Mouse (Mus musculus) CH12.LX (cell line): ENCODE measurements around the gene Kcnd1. TPM values are rescaled to one million over a fixed set of nuclear protein-coding genes. Genes with fewer than 3 reads are reported as not detected.

Experiments used
- DNase-seq: peaks from one replicate; pipeline ENCODE4 v3.0.0-alpha.2; 2013; ENCODE audit errors: extremely low read depth
- H3K27ac ChIP-seq: 2 replicates; pipeline ENCODE4 v1.5.1; 2012; ENCODE audit warnings: low read depth, mild to moderate bottlenecking, control low read depth, moderate library complexity; ENCODE audit not compliant: insufficient read depth
- H3K27me3 ChIP-seq: replicated peaks from 2 replicates; pipeline ENCODE3; 2012; ENCODE audit warnings: inconsistent platforms
- H3K36me3 ChIP-seq, 2 experiments: replicated peaks in 1 of 2; 2 replicates each; pipeline versions ENCODE3 to v1.6.1; 2012; ENCODE audit warnings: inconsistent platforms in 1 of 2, low read length in 1 of 2, mild to moderate bottlenecking in 1 of 2, mixed read lengths in 1 of 2, moderate library complexity in 1 of 2; ENCODE audit not compliant: control insufficient read depth in 1 of 2, insufficient read depth in 1 of 2
- H3K4me1 ChIP-seq, 2 experiments: 2 replicates each; pipeline ENCODE4 v1.6.1; 2012; ENCODE audit warnings: inconsistent platforms in 1 of 2, moderate library complexity in 1 of 2; ENCODE audit not compliant: insufficient read depth in 2 of 2, control insufficient read depth in 1 of 2
- H3K4me2 ChIP-seq: 2 replicates; pipeline ENCODE4 v1.6.1; 2012; ENCODE audit warnings: low read depth, mild to moderate bottlenecking, control low read depth; ENCODE audit not compliant: poor library complexity, insufficient read depth, severe bottlenecking
- H3K4me3 ChIP-seq, 3 experiments: fragments of 150-350 bp in 1 of 3; sonication (generic) in 1 of 3; replicated peaks in 1 of 3; 2 replicates each; pipeline versions ENCODE3 to v1.5.1; 2011 to 2012; ENCODE audit warnings: low read depth in 2 of 3, low read length in 2 of 3, mild to moderate bottlenecking in 2 of 3, moderate library complexity in 2 of 3, control low read depth in 1 of 3, improper control_type of control experiment in 1 of 3, inconsistent platforms in 1 of 3, mixed read lengths in 1 of 3; ENCODE audit not compliant: poor library complexity in 1 of 3
- H3K79me2 ChIP-seq: replicated peaks from 2 replicates; pipeline ENCODE4 v1.6.1; 2012; ENCODE audit warnings: mild to moderate bottlenecking, moderate library complexity; ENCODE audit not compliant: control insufficient read depth, poor library complexity, insufficient read depth, severe bottlenecking; ENCODE audit errors: extremely low read depth
- H3K9ac ChIP-seq: 2 replicates; pipeline ENCODE4 v1.6.1; 2012; ENCODE audit warnings: low read depth, mild to moderate bottlenecking, control low read depth, moderate library complexity; ENCODE audit not compliant: insufficient read depth
- H3K9me3 ChIP-seq: replicated peaks from 2 replicates; pipeline ENCODE3; 2012; ENCODE audit warnings: low read length, inconsistent platforms, mixed read lengths
- BHLHE40 ChIP-seq: IDR thresholded peaks from 2 replicates; pipeline ENCODE4 v1.6.1; 2011; ENCODE audit warnings: mild to moderate bottlenecking, low read depth, low read length, improper control_type of control experiment
- CHD1 ChIP-seq: IDR thresholded peaks from 2 replicates; pipeline ENCODE4 v1.6.1; 2012; ENCODE audit warnings: low read depth, low read length, improper control_type of control experiment, inconsistent platforms
- CTCF ChIP-seq, 2 experiments: IDR thresholded peaks in 1 of 2; conservative IDR thresholded peaks in 1 of 2; 2 replicates each; pipeline ENCODE4 v1.5.1; 2011 to 2012; ENCODE audit warnings: low read depth in 2 of 2, low read length in 2 of 2, improper control_type of control experiment in 1 of 2, inconsistent platforms in 1 of 2, mild to moderate bottlenecking in 1 of 2, moderate library complexity in 1 of 2
- EP300 ChIP-seq: IDR thresholded peaks from 2 replicates; pipeline ENCODE4 v1.6.1; 2011; ENCODE audit warnings: low read length, improper control_type of control experiment
- JUND ChIP-seq: conservative IDR thresholded peaks from 2 replicates; pipeline ENCODE4 v1.6.1; 2011; ENCODE audit warnings: low read depth, low read length, improper control_type of control experiment
- KAT2A ChIP-seq: IDR thresholded peaks from 2 replicates; pipeline ENCODE4 v1.6.1; 2012; ENCODE audit warnings: low read length, improper control_type of control experiment, inconsistent platforms; ENCODE audit not compliant: insufficient replicate concordance
- MAZ ChIP-seq: IDR thresholded peaks from 2 replicates; pipeline ENCODE4 v1.6.1; 2012; ENCODE audit warnings: low read depth, mild to moderate bottlenecking, inconsistent platforms, low read length, improper control_type of control experiment, moderate library complexity
- MXI1 ChIP-seq: IDR thresholded peaks from 2 replicates; pipeline ENCODE4 v1.6.1; 2011; ENCODE audit warnings: mild to moderate bottlenecking, low read depth, low read length, improper control_type of control experiment
- MYC ChIP-seq: IDR thresholded peaks from 2 replicates; pipeline ENCODE4 v1.6.1; 2011; ENCODE audit warnings: low read depth, mild to moderate bottlenecking, improper control_type of control experiment, low read length
- NRF1 ChIP-seq: IDR thresholded peaks from 2 replicates; pipeline ENCODE4 v1.6.1; 2014; ENCODE audit warnings: low read depth, mild to moderate bottlenecking, inconsistent platforms, low read length, improper control_type of control experiment, moderate library complexity
- POLR2A ChIP-seq: IDR thresholded peaks from 2 replicates; pipeline ENCODE4 v1.6.1; 2011; ENCODE audit warnings: low read depth, mild to moderate bottlenecking, improper control_type of control experiment, low read length
- POLR2AphosphoS2 ChIP-seq: IDR thresholded peaks from 2 replicates; pipeline ENCODE4 v1.6.1; 2011; ENCODE audit warnings: low read depth, low read length, improper control_type of control experiment
- RAD21 ChIP-seq: IDR thresholded peaks from 2 replicates; pipeline ENCODE4 v1.6.1; 2011; ENCODE audit warnings: low read depth, mild to moderate bottlenecking, low read length, improper control_type of control experiment, moderate library complexity
- SMC3 ChIP-seq: IDR thresholded peaks from 2 replicates; pipeline ENCODE4 v1.6.1; 2011; ENCODE audit warnings: low read depth, low read length, improper control_type of control experiment
- TBP ChIP-seq: conservative IDR thresholded peaks from 2 replicates; pipeline ENCODE4 v1.6.1; 2011; ENCODE audit warnings: low read depth, low read length, improper control_type of control experiment
- UBTF ChIP-seq: IDR thresholded peaks from 2 replicates; pipeline ENCODE4 v1.6.1; 2012; ENCODE audit warnings: low read depth, mild to moderate bottlenecking, inconsistent platforms, low read length, improper control_type of control experiment, moderate library complexity
- ZC3H11A ChIP-seq: IDR thresholded peaks from 2 replicates; pipeline ENCODE4 v1.6.1; 2012; ENCODE audit warnings: low read depth, mild to moderate bottlenecking, inconsistent platforms, low read length, improper control_type of control experiment
- ZKSCAN1 ChIP-seq: IDR thresholded peaks from 2 replicates; pipeline ENCODE4 v1.6.1; 2012; ENCODE audit warnings: low read depth, inconsistent platforms, low read length, improper control_type of control experiment, borderline replicate concordance
- ZMIZ1 ChIP-seq: IDR thresholded peaks from 2 replicates; pipeline ENCODE4 v1.6.1; 2012; ENCODE audit warnings: low read depth, mild to moderate bottlenecking, inconsistent platforms, low read length, improper control_type of control experiment
- ZNF384 ChIP-seq: IDR thresholded peaks from 2 replicates; pipeline ENCODE4 v1.6.1; 2012; ENCODE audit warnings: low read depth, low read length, improper control_type of control experiment, inconsistent platforms
- dilution Hi-C: fragments of 300-500 bp; cut with MboI; formaldehyde crosslinking; loops from 2 replicates; pipeline ENCODE4 v1.14.3; 2020; ENCODE audit warnings: low sequenced_read_pairs; ENCODE audit not compliant: extremely low pct_unique_long_range_greater_than_20kb, extremely low pct_ligation_motif_present
- in situ Hi-C: fragments of 300-500 bp; cut with MboI; formaldehyde crosslinking; loops from 3 replicates; pipeline ENCODE4 v1.14.3; 2019; ENCODE audit warnings: low sequenced_read_pairs, low pct_ligation_motif_present, low pct_unique_long_range_greater_than_20kb, mixed read lengths
- polyA plus RNA-seq: library from polyadenylated mRNA; unstranded; fragments of >175 nt; gene quantifications from 2 replicates; pipeline ENCODE4 v1.2.1, GENCODE M21; 2012; ENCODE audit warnings: low read depth; ENCODE audit not compliant: insufficient read length
- total RNA-seq, 2 experiments: library from RNA; depleted of rRNA; stranded (reverse); fragments of 300-350 nt in 1 of 2; fragments of >200 nt in 1 of 2; gene quantifications; 2 replicates each; pipeline ENCODE4 v1.2.3; 2012 to 2014

The Kcnd1 gene
- total and polyA plus RNA-seq, 3 experiments = 0.51 to 3.4 (median 0.63) TPM

GRCm38 (mm10) chrX:7790309-7790708, 31.8 kb upstream of the Kcnd1 start:
- peak overlapping the region; percentile 82; the same call in 1 of the 2 replicates for H3K4me2 ChIP-seq
- dilution Hi-C loops = no loop called here
- in situ Hi-C loops = no loop called here
- H3K9ac ChIP-seq = peak overlapping the region; percentile 82
- H3K79me2 ChIP-seq = peaks cover 5% of the 10 kb centered on the region; the same call in 1 of the 2 replicates
- H3K4me1 ChIP-seq = peaks cover 3 to 31% of the 10 kb centered on the region in 2 experiments; a peak in 3 of 4 replicates
- no peak for DNase-seq
- H3K27ac ChIP-seq = no peak overlapping the region
- H3K27me3 ChIP-seq = no peaks in the 10 kb centered on the region
- H3K9me3 ChIP-seq = no peaks in the 10 kb centered on the region
- H3K4me3 ChIP-seq = peak overlapping the region; percentile 59 to 77 (median 75)
- peaks cover 17 to 26% of the 10 kb centered on the region in 2 experiments for H3K36me3 ChIP-seq
- no peak for TF ChIP-seq MAZ
- no peak for TF ChIP-seq ZC3H11A
- no peak for TF ChIP-seq ZMIZ1
- no peak for TF ChIP-seq KAT2A
- TF ChIP-seq ZKSCAN1 = no peak
- no peak for TF ChIP-seq RAD21
- TF ChIP-seq, all 38 proteins: peak for 0

- dilution Hi-C loops = no loop called here
- H3K27me3 ChIP-seq = no peaks in the 10 kb centered on the region
- no peak for TF ChIP-seq UBTF
- TF ChIP-seq JUND = no peak
- peak; percentile 42 for TF ChIP-seq RAD21
- no peak for TF ChIP-seq MYC
- TF ChIP-seq EP300 = no peak
- TF ChIP-seq TBP = no peak
- TF ChIP-seq POLR2AphosphoS2 = no peak
- TF ChIP-seq CTCF (conservative IDR thresholded peaks at IDR 0.05 in 1 of 2, IDR thresholded peaks at IDR 0.05 in 1 of 2; ENCODE audit: low read depth in 2 of 2, low read length in 2 of 2) = peak; percentile 11 to 56; a peak in 2 of 4 replicates
- TF ChIP-seq POLR2A = no peak
- no peak for TF ChIP-seq BHLHE40
- TF ChIP-seq NRF1 = no peak
- no peak for TF ChIP-seq ZKSCAN1
- TF ChIP-seq ZNF384 = 0 out of 2 replicates have a peak, but pooled peaks have one; percentile 19
- no peak for TF ChIP-seq CHD1
- TF ChIP-seq MXI1 = no peak
- TF ChIP-seq MAZ = no peak
- peak; percentile 38 for TF ChIP-seq SMC3
- TF ChIP-seq, all 38 proteins: peak for 4
- no peak overlapping the region for H3K4me3 ChIP-seq
- peaks cover 17 to 38% of the 10 kb centered on the region in 2 experiments for H3K36me3 ChIP-seq
- no peak overlapping the region for H3K27ac ChIP-seq
- peaks cover 0 to 24% of the 10 kb centered on the region in 2 experiments; a peak in 2 of 4 replicates for H3K4me1 ChIP-seq
- H3K9me3 ChIP-seq = no peaks in the 10 kb centered on the region
- peaks cover 5% of the 10 kb centered on the region; the same call in 1 of the 2 replicates for H3K79me2 ChIP-seq
- DNase-seq = peak; percentile 54
- no peak overlapping the region for H3K4me2 ChIP-seq
- no peak overlapping the region for H3K9ac ChIP-seq
- in situ Hi-C loops = no loop called here
These were observed 28.7 kb upstream of the Kcnd1 start for GRCm38 (mm10) chrX:7793361-7793760.
